Mouse (Mus musculus): ENCODE results near the gene 5730409E04Rik.
A peak's percentile ranks its signal among the peaks of the same experiment; 100 is the strongest.

The 5730409E04Rik gene

GRCm38 (mm10) chr4:126609606-126610181, at the start of gene 5730409E04Rik:
Gene 5730409E04Rik (plus strand): TSS chr4:126609818.
- no peak for DNase-seq (ENCODE audit: low read depth, low spot score)

- DNase-seq (ENCODE audit: low read depth, low spot score): no peak
These were observed 45.8 kb upstream of the 5730409E04Rik start for GRCm38 (mm10) chr4:126563798-126564197.

- DNase-seq (ENCODE audit: low read depth, low spot score): no peak
These were observed 42.4 kb upstream of the 5730409E04Rik start for GRCm38 (mm10) chr4:126567243-126567642.

- DNase-seq (ENCODE audit: low read depth, low spot score): no peak
These were observed 39.8 kb upstream of the 5730409E04Rik start for GRCm38 (mm10) chr4:126569783-126570182.

- DNase-seq (ENCODE audit: low read depth, low spot score): no peak
These were observed 33.3 kb upstream of the 5730409E04Rik start for GRCm38 (mm10) chr4:126576281-126576680.

- DNase-seq (ENCODE audit: low read depth, low spot score): no peak
These were observed 31.7 kb upstream of the 5730409E04Rik start for GRCm38 (mm10) chr4:126577920-126578319.

- DNase-seq (ENCODE audit: low read depth, low spot score): no peak
These were observed 30.5 kb upstream of the 5730409E04Rik start for GRCm38 (mm10) chr4:126579077-126579476.

GRCm38 (mm10) chr4:126585739-126586138, 23.9 kb upstream of the 5730409E04Rik start:
- DNase-seq (ENCODE audit: low read depth, low spot score): no peak

- DNase-seq (ENCODE audit: low read depth, low spot score): no peak
These were observed 17.6 kb upstream of the 5730409E04Rik start for GRCm38 (mm10) chr4:126592039-126592438.

GRCm38 (mm10) chr4:126599971-126600754, 9.5 kb upstream of the 5730409E04Rik start:
- peak; percentile 68 for DNase-seq (ENCODE audit: low read depth, low spot score)

- no peak for DNase-seq (ENCODE audit: low read depth, low spot score)
These were observed 7.8 kb upstream of the 5730409E04Rik start for GRCm38 (mm10) chr4:126601597-126602444.

GRCm38 (mm10) chr4:126602445-126602762, 7.2 kb upstream of the 5730409E04Rik start:
- no peak for DNase-seq (ENCODE audit: low read depth, low spot score)

- DNase-seq (ENCODE audit: low read depth, low spot score): no peak
These were observed 5.5 kb upstream of the 5730409E04Rik start for GRCm38 (mm10) chr4:126604141-126604540.

- DNase-seq (ENCODE audit: low read depth, low spot score): no peak
These were observed 3.9 kb upstream of the 5730409E04Rik start for GRCm38 (mm10) chr4:126605751-126606150.

- DNase-seq (ENCODE audit: low read depth, low spot score): no peak
These were observed 2.4 kb downstream of the 5730409E04Rik start for GRCm38 (mm10) chr4:126611991-126612390.

- peak; percentile 47 for DNase-seq (ENCODE audit: low read depth, low spot score)
These were observed 6.7 kb downstream of the 5730409E04Rik start for GRCm38 (mm10) chr4:126616312-126616711.

- DNase-seq (ENCODE audit: low read depth, low spot score): no peak
These were observed 10.2 kb downstream of the 5730409E04Rik start for GRCm38 (mm10) chr4:126619691-126620330.

GRCm38 (mm10) chr4:126620349-126620874, 10.8 kb downstream of the 5730409E04Rik start:
- no peak for DNase-seq (ENCODE audit: low read depth, low spot score)

- DNase-seq (ENCODE audit: low read depth, low spot score): no peak
These were observed 17.5 kb downstream of the 5730409E04Rik start for GRCm38 (mm10) chr4:126627021-126627681.

- DNase-seq (ENCODE audit: low read depth, low spot score): peak; percentile 21
These were observed 22.3 kb downstream of the 5730409E04Rik start for GRCm38 (mm10) chr4:126631922-126632321.

GRCm38 (mm10) chr4:126632668-126633067, 23.1 kb downstream of the 5730409E04Rik start:
- no peak for DNase-seq (ENCODE audit: low read depth, low spot score)

Measured in A20 (cell line).